Mouse (Mus musculus): ENCODE measurements at regions not wholly inside any gene's neighbourhood (a gene's known extent, or its start where the extent isn't known, plus 50 kb on each side); places are given as distances from the start of the nearest gene placed in this dataset.

DNA sequence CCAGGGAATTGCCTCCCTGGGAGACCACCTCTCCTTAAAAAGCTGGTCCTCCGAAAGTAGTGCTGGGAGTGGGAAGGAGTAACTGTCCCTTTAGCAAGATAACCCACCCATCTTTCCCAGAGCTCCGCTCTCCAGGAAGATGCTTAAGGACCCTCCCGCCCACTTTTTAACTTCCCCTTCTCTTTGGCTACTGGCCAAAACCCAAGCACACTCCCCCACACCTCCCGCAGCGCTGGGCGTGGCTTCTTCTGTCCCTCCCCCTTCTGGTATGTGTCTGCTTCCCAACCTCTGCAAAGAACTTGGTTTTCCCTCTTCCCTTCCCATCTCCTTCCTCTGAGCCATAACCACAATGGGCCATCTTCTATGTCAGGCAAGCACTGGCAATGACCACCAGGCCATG, 85.4 kb downstream of the Rpap3 start:
- DNase-seq, result no peak
- intact Hi-C loops (cut with DNase I), result no loop called here

- intact Hi-C loops (cut with DNase I), result no loop called here
- DNase-seq, result no peak
Observed at GRCm38 (mm10) chr15:97619764-97620163, 85.9 kb downstream of the Rpap3 start.

GRCm38 (mm10) chr15:97612325-97612724, 93.3 kb downstream of the Rpap3 start:
- intact Hi-C loops (cut with DNase I), result no loop called here
- no peak for DNase-seq

DNA sequence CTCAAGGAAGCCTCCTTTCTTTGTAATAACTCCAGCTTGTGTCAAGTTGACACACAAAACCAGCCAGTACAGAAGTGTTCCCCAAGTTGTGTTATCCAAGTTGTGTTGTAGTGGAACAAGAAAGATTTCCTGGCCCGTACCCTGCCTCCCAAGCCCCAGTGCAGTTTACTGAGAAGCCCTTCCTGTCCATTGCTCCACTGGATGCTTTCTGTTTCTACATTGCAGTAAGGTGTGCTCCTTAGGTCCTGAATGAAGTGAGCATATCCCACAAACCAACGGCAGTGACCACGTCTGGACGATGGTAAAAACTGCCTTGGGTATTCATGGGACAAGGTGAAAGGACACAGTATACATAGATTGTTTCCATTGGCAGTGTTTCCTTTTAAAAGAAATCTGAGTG, 94.9 kb downstream of the Rpap3 start:
- intact Hi-C loops (cut with DNase I), result no loop called here
- DNase-seq, result no peak

GRCm38 (mm10) chr15:97609496-97609895, 96.1 kb downstream of the Rpap3 start:
- no peak for DNase-seq
- intact Hi-C loops (cut with DNase I), result no loop called here

DNA sequence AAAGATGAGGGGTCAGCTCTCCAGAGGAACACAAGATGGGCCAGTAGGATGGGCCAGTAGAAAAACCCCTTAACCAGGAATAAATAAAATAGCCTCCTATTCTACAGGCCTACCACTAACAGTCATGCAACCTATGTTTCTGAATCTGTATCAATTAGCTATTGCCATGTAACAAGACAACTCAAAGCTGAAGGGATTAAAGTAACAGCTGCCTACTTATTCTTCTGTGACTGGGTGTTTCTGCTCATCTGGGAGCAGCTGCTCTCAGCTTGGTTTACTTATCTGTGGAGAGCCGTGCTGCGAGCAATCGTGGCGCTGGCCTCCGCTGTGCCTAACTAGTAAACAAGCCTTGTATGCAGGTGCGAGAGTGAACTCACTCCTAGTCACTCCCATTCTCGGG, 97.0 kb downstream of the Rpap3 start:
- intact Hi-C loops (cut with DNase I), result no loop called here
- no peak for DNase-seq

GRCm38 (mm10) chr15:97607617-97608206, 97.9 kb downstream of the Rpap3 start:
- intact Hi-C loops (cut with DNase I), result no loop called here
- no peak for DNase-seq

- intact Hi-C loops (cut with DNase I), result no loop called here
- no peak for DNase-seq
Observed at GRCm38 (mm10) chr15:97606630-97607381, 98.8 kb downstream of the Rpap3 start.

- intact Hi-C loops (cut with DNase I), result no loop called here
- DNase-seq, result no peak
Observed at GRCm38 (mm10) chr15:97606232-97606629, 99.4 kb downstream of the Rpap3 start.

- no peak for DNase-seq
- intact Hi-C loops (cut with DNase I), result no loop called here
Observed at GRCm38 (mm10) chr15:97605791-97606190, 99.8 kb downstream of the Rpap3 start.

DNA sequence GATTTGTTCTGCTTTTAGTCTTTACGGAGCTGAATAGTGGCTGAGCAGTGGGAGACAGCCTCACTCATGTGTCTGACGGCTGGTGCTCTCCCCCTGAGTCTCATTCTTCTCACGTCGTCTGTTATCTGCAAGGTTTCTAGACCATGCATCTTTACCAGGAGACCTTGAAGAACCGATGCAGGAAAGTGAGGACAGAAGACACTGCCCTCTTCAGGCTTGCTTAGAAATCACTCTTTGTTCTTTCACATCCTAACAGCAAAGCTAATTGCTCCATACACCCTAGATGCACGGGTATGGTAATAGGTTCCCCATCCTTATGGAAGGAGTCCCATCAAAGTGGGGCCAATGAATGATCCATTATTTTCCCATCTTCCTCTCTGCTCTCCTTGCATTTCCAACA, 102.1 kb downstream of the Rpap3 start:
- intact Hi-C loops (cut with DNase I), result no loop called here
- no peak for DNase-seq

- no peak for DNase-seq
- intact Hi-C loops (cut with DNase I), result loop anchor here (5.0 to 10.0 kb wide), 2 partner anchors 143 to 914 kb away; no protein-coding TSS in a partner anchor
Observed at GRCm38 (mm10) chr15:97598270-97598669, 107.4 kb downstream of the Rpap3 start.

DNA sequence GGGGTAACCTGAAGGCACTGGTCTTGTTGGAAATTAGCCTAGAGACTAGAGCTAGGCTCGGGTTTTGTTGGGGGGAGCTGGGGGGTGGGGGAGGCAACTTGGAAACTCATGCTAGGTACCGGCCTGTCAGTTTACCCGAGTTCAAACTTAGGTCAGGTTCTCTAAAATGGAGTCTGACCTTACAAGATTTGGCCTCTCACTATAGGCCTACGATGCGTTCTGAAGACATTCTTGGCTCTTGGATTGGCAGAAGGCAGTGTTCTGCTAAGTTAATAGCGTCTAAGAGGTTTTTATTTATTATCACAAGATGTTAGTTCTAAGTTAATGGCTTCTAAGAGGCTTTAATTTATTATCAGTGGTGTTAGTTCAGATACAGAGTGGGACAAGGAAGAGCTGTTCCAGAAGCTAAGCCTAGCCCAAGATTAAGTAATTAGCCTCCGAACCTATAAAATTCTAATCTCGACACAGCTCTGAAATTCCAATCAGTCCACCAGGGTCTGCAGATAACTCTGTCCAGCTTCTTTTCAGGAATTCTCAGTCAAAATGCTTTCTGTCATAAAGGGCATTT, 109.0 kb downstream of the Rpap3 start:
- DNase-seq, result no peak
- intact Hi-C loops (cut with DNase I), result loop anchor here (5.0 to 10.0 kb wide), 2 partner anchors 142 to 916 kb away; no protein-coding TSS in a partner anchor

DNA sequence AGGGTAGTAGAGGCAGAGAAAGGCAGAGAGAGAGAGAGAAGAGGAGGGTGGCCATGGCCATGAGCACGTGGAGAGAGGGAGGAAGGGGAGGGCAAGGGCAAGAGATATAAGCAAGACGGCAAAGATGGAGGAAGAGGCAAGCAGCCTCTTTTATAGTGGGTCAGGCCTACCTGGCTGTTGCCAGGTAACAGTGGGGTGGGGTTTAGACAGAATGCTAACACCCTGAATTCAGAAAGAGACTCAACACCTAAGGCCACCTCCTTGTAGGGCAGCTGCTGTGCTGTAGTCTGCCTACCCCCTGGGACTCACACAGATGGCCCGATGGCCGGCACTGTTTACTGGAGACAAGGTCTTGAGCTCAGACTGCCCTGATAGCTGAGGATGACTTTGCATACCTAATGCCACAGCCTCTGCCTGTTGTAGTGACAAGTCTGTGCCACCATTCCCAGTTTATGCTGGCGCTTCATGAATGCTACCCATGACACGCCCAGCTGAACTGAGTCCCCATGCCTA, 110.3 kb downstream of the Rpap3 start:
- no peak for DNase-seq
- intact Hi-C loops (cut with DNase I), result loop anchor here (5.0 to 10.0 kb wide), 2 partner anchors 141 to 917 kb away; no protein-coding TSS in a partner anchor

- intact Hi-C loops (cut with DNase I), result loop anchor here (10.0 kb wide), 1 partner anchor 139 kb away; no protein-coding TSS in a partner anchor
- DNase-seq, result no peak
Observed at GRCm38 (mm10) chr15:97593781-97594600, 111.6 kb downstream of the Rpap3 start.

DNA sequence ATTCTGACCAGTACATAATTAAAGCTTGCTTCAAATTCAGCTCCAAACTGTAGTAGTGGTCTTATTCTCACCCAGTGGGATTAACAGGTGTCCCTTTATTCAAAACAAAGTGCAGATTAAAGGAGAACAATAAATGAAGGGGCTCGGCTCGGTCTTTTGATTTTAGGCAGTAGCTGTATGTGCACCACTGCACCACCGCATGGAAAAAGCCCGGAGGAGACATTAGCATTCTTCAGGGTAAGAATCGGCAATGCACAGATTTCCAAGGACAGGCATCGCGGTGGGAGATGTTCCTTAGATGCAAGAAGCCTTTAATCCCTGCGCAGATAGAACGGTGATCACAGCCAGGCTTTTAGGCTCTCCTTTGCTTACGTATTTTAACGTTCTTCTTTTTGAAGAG, 112.8 kb downstream of the Rpap3 start:
- no peak for DNase-seq
- intact Hi-C loops (cut with DNase I), result loop anchor here (10.0 kb wide), 1 partner anchor 138 kb away; no protein-coding TSS in a partner anchor

DNA sequence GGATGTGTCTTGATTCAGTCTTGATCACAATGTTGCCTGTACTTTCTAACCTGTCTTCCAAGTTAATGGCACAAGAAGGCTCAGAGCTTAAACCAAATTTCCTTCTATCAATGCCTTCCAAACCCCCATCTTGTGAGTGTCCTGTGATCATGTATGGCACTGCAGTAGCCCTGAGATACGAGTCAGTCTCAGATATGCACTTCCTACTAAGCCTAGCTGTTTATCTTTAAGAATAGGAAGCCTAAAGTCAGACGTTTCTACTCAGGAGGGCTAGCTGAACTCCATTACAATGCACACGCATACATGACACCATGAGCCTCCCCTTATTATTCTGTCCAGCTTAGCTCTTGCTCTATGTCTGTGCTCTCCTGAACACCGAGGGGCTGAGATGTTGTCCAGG, 114.2 kb downstream of the Rpap3 start:
- intact Hi-C loops (cut with DNase I), result loop anchor here (10.0 kb wide), 1 partner anchor 137 kb away; no protein-coding TSS in a partner anchor
- DNase-seq, result no peak

GRCm38 (mm10) chr15:97590732-97591292, 114.8 kb downstream of the Rpap3 start:
- intact Hi-C loops (cut with DNase I), result loop anchor here (10.0 kb wide), 1 partner anchor 136 kb away; no protein-coding TSS in a partner anchor
- DNase-seq, result no peak

- intact Hi-C loops (cut with DNase I), result no loop called here
- no peak for DNase-seq
Observed at GRCm38 (mm10) chr15:97587571-97588205, 117.9 kb downstream of the Rpap3 start.

GRCm38 (mm10) chr15:97581724-97582154, 123.9 kb downstream of the Rpap3 start:
- intact Hi-C loops (cut with DNase I), result loop anchor here (5.0 kb wide), 3 partner anchors 81 to 334 kb away; partner anchors contain the start of genes Amigo2 and Pced1b

More at GRCm38 (mm10) chr15:97581724-97582154, 123.9 kb downstream of the Rpap3 start:
- DNase-seq, result peak; percentile 88 to 90

Data from heart, postnatal 36 days (tissue).